Mouse (Mus musculus) stomach, embryonic 16.5 days (tissue): ENCODE measurements around the gene Fancd2os. TPM values are rescaled to one million over a fixed set of nuclear protein-coding genes. Genes with fewer than 3 reads are reported as not detected.

ENCODE experiments used
- ATAC-seq: fragments of 200-750 bp; cut with Nextera tagmentation; 2 replicates; pipeline ENCODE4 v1.8.0; 2017; ENCODE audit warnings: moderate number of reproducible peaks, moderate TSS enrichment; ENCODE audit not compliant: insufficient read depth, low FRiP score
- H3K27ac ChIP-seq: fragments of 300-500 bp; sonication (generic); 2 replicates; pipeline ENCODE4 v1.5.1; 2014; ENCODE audit warnings: low read length
- H3K27me3 ChIP-seq: fragments of 300-500 bp; sonication (generic); 2 replicates; pipeline ENCODE4 v1.6.1; 2014; ENCODE audit warnings: low read length, control low read depth, mixed read lengths; ENCODE audit not compliant: control insufficient read depth, insufficient read depth
- H3K36me3 ChIP-seq: fragments of 300-500 bp; sonication (generic); 2 replicates; pipeline ENCODE4 v1.6.1; 2014; ENCODE audit warnings: low read length; ENCODE audit not compliant: control insufficient read depth, insufficient read depth
- H3K4me1 ChIP-seq: fragments of 300-500 bp; sonication (generic); 2 replicates; pipeline ENCODE4 v1.6.1; 2014; ENCODE audit warnings: low read length, control low read depth, mixed read lengths; ENCODE audit not compliant: control insufficient read depth, insufficient read depth
- H3K4me2 ChIP-seq: fragments of 300-500 bp; sonication (generic); 2 replicates; pipeline ENCODE4 v1.6.1; 2014; ENCODE audit warnings: low read depth, low read length, mixed read lengths
- H3K4me3 ChIP-seq: fragments of 300-500 bp; sonication (generic); replicated peaks from 2 replicates; pipeline ENCODE4 v1.5.1; 2014; ENCODE audit warnings: mild to moderate bottlenecking, low read length
- H3K9ac ChIP-seq: fragments of 300-500 bp; sonication (generic); 2 replicates; pipeline ENCODE4 v1.6.1; 2014; ENCODE audit warnings: low read length
- H3K9me3 ChIP-seq: fragments of 300-500 bp; sonication (generic); replicated peaks from 2 replicates; pipeline ENCODE4 v1.6.1; 2016; ENCODE audit warnings: low read length, control low read depth; ENCODE audit not compliant: control insufficient read depth
- WGBS: fragments of 180-500 bp; shearing (Covaris S2); extraction: QIAGEN DNeasy Blood & Tissue Kit; methylation state at CpG from one replicate; pipeline ENCODE4 v1.1.7; 2014; 5-methylcytosine and 5-hydroxymethylcytosine counted together
- polyA plus RNA-seq: library from polyadenylated mRNA; unstranded; fragments of >200 nt; fragmentation: Nextera tagmentation; extraction: Ambion mirVana; gene quantifications from 2 replicates; pipeline ENCODE4 v1.2.1, GENCODE M21; 2015

Gene Fancd2os
- polyA plus RNA-seq: 0.18 TPM in 1 of 2 replicates, not detected in the other

DNA sequence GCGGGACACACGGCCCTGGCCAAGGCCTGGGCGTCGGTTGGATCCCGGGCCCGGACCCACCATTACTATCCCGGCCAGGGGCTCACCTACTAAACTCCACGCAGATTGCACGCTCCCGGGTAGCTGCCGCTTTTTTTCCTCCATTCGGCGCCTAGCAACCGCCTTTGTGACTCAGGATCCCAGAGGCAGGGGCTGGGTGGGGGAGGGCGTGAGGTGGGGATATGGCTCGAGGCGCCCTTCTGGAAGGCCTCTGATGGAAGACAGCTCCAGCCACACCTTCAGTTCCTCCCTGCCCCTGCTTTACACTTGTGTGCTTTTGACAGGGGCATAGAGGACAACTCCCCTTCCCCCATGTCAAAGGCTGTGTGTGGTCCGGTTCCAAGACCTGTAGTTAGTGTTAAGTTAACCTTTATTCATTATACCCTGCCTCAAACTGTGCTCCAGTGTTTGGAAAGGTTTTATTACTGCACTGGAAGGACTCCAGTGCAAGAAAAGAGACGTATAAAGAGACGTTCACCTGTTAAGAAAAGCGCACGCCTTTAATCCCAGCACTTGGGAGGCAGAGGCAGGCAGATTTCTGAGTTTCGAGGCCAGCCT is at the start of gene Fancd2os:
Gene Fancd2os (minus strand): TSS at position 173 of the 597 bp plus-strand sequence.
- Histone ChIP-seq H3K9ac (peak within 1 kb of the TSS; percentile 52; the same call in 1 of the 2 replicates), H3K4me2 (no peak within 1 kb of the TSS), H3K4me3 (no peak within 1 kb of the TSS), H3K36me3 (no peaks in the 10 kb centered on the region), H3K9me3 (no peaks in the 10 kb centered on the region), H3K27me3 (no peaks in the 10 kb centered on the region), H3K4me1 (peaks cover 4% of the 10 kb centered on the region), H3K27ac (no peak within 1 kb of the TSS)
- 39% methylated on average over 23 of the region's 23 CpGs for WGBS
- no peak for ATAC-seq

DNA sequence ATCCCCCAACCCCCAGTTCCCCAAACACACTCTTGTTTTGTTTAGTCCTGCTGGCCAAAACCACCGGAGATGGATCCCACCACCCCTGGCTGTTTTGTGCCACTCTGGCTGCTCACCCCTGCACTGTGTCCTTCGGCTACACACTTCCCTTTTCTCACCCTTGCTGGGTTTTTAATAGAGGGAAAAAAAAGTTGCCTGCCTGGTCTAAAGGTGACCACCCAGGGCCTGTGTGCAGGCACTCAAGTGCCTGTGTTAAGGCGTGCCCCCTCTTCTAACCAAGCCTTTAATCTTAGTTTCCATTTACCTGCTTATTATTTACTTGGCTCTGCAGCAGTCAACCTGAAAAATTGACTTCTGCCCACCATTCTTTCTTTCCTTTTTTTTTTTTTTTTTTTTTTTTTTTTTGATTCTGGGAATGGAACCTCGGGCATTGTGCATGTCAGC is 49.7 kb upstream of the Fancd2os start:
- WGBS: 47% methylated on average over 4 of the region's 4 CpGs
- Histone ChIP-seq H3K9ac (no peak overlapping the region), H3K27ac (peak overlapping the region; percentile 43), H3K9me3 (no peaks in the 10 kb centered on the region), H3K4me1 (no peaks in the 10 kb centered on the region), H3K4me2 (no peak overlapping the region), H3K27me3 (no peaks in the 10 kb centered on the region), H3K36me3 (no peaks in the 10 kb centered on the region), H3K4me3 (no peak overlapping the region)
- no peak for ATAC-seq

DNA sequence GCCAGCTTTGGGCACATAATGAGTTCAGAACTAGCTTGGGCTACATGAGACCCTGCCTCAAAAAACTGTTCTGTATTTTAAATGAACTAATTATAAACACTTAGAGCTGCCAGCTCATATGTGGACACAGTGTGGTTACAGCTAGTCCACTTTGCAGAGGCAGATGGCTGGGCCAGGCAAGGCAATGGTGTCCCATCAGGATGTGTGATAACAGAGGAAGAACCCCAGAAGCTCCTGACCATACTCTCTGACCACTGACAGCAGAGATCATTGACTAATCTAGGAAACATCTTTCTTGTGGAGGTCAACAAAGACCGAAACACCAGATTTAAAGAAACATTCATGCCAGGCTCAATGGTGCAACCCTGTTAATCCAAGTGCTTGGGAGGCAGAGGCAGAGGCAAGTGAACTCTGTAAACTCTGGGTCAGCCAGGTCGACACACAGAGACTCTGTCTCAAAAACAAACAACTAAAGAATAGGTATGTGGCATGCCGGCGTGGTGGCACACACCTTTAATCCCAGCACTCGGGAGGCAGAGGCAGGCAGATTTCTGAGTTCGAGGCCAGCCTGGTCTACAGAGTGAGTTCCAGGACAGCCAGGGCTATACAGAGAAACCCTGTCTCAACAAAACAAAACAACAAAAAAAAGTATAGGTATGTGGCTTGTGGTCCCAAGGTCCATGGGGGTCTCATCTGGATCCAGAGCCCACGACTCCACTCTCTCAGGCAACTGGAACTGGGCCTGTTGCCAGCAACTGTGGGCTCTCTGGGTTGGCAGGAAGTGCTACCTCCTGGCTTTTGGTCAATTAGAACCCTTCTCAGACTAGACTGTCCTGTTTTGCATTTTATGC is 49.1 kb upstream of the Fancd2os start:
- Histone ChIP-seq H3K4me1 (no peaks in the 10 kb centered on the region), H3K36me3 (no peaks in the 10 kb centered on the region), H3K4me2 (no peak overlapping the region), H3K9ac (no peak overlapping the region), H3K27me3 (no peaks in the 10 kb centered on the region), H3K9me3 (no peaks in the 10 kb centered on the region), H3K27ac (peak overlapping the region; percentile 43), H3K4me3 (no peak overlapping the region)
- 80% methylated on average over 7 of the region's 7 CpGs for WGBS
- no peak for ATAC-seq

DNA sequence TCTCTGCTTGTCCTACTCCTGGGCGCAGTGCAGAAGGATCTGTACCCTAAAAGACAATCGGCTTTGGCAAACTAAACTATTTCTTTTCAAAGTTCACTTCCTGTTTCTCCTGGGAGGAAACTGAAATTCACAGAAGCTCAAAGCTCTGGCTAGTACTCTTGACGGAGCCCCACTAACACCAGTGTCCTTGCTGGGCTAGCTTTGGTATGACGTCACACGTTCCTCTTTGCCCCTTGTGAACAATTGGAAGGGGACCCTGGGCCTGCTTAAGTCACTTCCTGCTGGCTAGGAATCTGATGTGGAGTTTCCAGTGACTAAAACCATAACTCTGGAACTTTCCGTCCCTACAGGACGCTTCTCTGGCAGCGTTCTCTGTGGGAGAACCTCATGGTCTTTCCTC is 44.3 kb upstream of the Fancd2os start:
- Histone ChIP-seq H3K4me3 (no peak overlapping the region), H3K36me3 (no peaks in the 10 kb centered on the region), H3K4me2 (no peak overlapping the region), H3K27me3 (no peaks in the 10 kb centered on the region), H3K27ac (peak overlapping the region; percentile 60), H3K9ac (no peak overlapping the region), H3K4me1 (no peaks in the 10 kb centered on the region), H3K9me3 (no peaks in the 10 kb centered on the region)
- WGBS: 69% methylated on average over 8 of the region's 8 CpGs
- ATAC-seq: no peak

DNA sequence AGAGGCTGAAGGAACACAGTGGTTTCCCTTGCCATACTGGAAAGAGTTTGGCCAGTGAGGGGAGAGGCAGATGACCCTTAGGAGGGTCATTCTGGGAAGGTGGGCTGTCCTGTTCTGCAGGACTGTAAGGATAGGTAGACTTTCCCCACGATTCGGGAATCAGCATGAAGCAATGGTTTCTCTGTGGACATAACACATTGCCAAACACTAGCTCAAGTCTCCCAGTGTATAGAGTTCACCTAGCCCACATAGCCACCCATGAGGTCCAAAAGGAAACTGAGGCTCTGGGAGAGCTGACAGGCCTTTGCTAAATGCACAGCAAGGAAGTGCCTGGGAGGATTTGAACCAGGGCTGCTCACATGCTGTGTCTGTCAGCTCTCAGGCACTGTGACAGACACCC is 43.5 kb upstream of the Fancd2os start:
- H3K36me3 ChIP-seq: no peaks in the 10 kb centered on the region
- no peaks in the 10 kb centered on the region for H3K27me3 ChIP-seq
- no peak overlapping the region for H3K4me2 ChIP-seq
- no peak overlapping the region for H3K4me3 ChIP-seq
- no peak overlapping the region; the same call in 1 of the 2 replicates for H3K27ac ChIP-seq
- WGBS: 84% methylated on average over 2 of the region's 2 CpGs
- no peak for ATAC-seq
- no peak overlapping the region for H3K9ac ChIP-seq
- no peaks in the 10 kb centered on the region for H3K4me1 ChIP-seq
- no peaks in the 10 kb centered on the region for H3K9me3 ChIP-seq

DNA sequence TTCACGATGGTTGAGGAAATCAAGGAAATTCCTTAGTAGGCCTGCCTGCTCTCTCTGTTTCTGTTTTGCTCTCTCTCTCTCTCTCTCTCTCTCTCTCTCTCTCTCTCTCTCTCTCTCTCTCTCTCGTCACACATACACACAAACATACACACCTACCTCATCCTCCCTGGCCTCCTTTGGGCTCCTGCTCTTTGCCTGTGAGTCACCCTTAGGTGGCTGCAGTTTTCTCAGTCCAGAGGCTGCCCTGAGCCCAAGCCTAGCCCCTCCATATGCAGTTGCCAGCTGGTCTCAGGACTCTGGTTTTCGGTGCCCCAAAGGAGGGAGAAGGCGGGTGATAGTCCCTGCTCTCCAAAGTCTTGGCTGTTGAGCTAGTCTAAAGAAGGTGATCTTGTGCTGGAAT is 42.5 kb upstream of the Fancd2os start:
- Histone ChIP-seq H3K4me3 (no peak overlapping the region), H3K9me3 (no peaks in the 10 kb centered on the region), H3K27me3 (no peaks in the 10 kb centered on the region), H3K27ac (peak overlapping the region; percentile 5; the same call in 1 of the 2 replicates), H3K9ac (no peak overlapping the region), H3K4me1 (no peaks in the 10 kb centered on the region), H3K4me2 (no peak overlapping the region), H3K36me3 (no peaks in the 10 kb centered on the region)
- 68% methylated on average over 4 of the region's 4 CpGs for WGBS
- no peak for ATAC-seq

DNA sequence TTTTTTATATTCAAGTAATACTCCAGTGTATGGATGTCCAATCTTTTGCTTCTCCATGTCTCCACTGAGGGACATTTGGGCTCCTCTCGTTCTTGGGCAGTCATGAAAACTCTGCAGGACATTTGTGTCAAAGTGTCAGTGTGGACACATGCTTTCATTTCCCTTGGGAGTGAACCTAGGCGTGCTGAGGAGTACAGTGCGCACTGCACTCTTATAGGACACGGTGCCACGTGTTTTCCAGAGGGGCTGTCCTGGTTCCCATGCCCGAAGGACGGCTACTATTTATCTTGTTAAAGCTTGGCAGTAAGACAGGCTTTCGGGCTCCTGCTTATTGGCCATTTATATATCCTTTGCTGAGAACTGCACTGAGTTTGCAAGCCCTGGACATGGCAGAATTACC is 42.1 kb upstream of the Fancd2os start:
- H3K4me3 ChIP-seq: no peak overlapping the region
- WGBS: 70% methylated on average over 8 of the region's 8 CpGs
- no peak overlapping the region for H3K4me2 ChIP-seq
- ATAC-seq: no peak
- H3K9ac ChIP-seq: no peak overlapping the region
- no peaks in the 10 kb centered on the region for H3K4me1 ChIP-seq
- no peaks in the 10 kb centered on the region for H3K9me3 ChIP-seq
- H3K27me3 ChIP-seq: no peaks in the 10 kb centered on the region
- no peaks in the 10 kb centered on the region for H3K36me3 ChIP-seq
- H3K27ac ChIP-seq: no peak overlapping the region

DNA sequence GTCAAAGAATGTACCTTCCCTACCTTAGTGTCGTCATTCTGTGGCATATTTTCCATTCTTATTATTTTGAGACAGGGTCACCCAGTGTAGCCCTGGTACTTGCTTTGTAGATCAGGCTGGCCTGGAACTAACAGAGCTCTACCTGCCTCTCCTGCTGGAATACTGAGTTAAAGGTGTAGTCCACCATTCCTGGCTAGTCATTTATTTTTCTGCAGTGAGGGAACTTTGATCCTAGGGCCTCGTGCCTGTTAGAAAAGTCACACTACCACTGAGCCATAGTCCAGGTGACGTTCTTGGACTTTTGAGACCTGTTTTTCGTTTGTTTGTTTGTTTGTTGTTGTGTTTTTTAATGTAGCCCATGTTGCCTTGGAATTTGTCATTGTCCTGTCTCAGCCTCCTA is 38.7 kb upstream of the Fancd2os start:
- ATAC-seq: no peak
- H3K36me3 ChIP-seq: no peaks in the 10 kb centered on the region
- H3K9ac ChIP-seq: no peak overlapping the region
- H3K27me3 ChIP-seq: no peaks in the 10 kb centered on the region
- H3K9me3 ChIP-seq: no peaks in the 10 kb centered on the region
- H3K4me2 ChIP-seq: peak overlapping the region; percentile 81; the same call in 1 of the 2 replicates
- no peaks in the 10 kb centered on the region for H3K4me1 ChIP-seq
- H3K27ac ChIP-seq: no peak overlapping the region
- WGBS: 77% methylated on average over 4 of the region's 4 CpGs
- H3K4me3 ChIP-seq: no peak overlapping the region

DNA sequence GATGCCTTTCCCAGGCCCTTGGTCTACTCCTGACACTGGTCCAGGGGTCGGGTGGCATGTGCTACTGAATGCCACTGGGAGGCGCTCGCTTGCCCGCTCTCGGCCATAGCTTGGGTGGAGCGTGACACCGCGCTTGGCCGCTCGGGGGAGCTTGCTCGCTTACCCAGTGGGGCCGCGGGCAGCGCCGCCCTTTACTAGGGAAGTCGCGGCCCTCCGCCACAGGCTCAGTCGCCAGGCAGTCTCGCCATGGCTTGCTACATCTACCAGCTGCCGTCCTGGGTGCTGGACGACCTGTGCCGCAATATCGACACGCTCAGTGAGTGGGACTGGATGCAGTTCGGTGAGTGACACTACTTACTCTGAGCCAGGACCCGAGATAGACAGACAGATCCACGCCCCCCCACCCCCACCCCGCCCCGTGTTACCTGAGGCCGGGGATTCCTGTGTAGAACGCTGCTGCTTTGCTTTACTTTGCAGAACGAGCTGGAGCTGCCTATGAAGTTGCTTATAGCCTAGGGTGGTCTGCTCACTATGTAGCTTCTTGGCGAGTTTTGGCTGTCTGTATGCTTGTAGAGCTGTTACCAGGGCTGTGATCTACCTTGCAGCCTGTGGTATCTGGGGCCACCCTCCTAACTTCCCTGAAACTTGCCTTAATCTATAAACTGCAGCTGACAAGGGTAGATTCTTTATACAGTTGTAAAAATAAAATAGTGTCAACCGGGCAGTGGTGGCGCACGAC is 38.0 kb upstream of the Fancd2os start, which contains the start of gene Irak2:
Gene Irak2 (plus strand): TSS at position 166 of the 739 bp plus-strand sequence.
- Histone ChIP-seq H3K9me3 (no peaks in the 10 kb centered on the region), H3K36me3 (no peaks in the 10 kb centered on the region), H3K27ac (peak within 1 kb of the TSS; percentile 52; the same call in 1 of the 2 replicates), H3K4me2 (peak within 1 kb of the TSS; percentile 81), H3K4me1 (no peaks in the 10 kb centered on the region), H3K4me3 (peak within 1 kb of the TSS; percentile 68), H3K9ac (peak within 1 kb of the TSS; percentile 85), H3K27me3 (no peaks in the 10 kb centered on the region)
- peak; percentile 95 for ATAC-seq
- 8% methylated on average over 37 of the region's 37 CpGs for WGBS
